Mouse (Mus musculus) kidney, adult 10 weeks (tissue): ENCODE results near the gene Syne3. TPM values are rescaled to one million over a fixed set of nuclear protein-coding genes. Genes with fewer than 3 reads are reported as not detected.

ENCODE experiments used
- polyA plus RNA-seq: library from polyadenylated mRNA; stranded (reverse); fragments of 350-450 nt; fragmentation: Illumina TruSeq; extraction: RNeasy Lipid Tissue Mini Kit (QIAGEN cat#74804); gene quantifications from one replicate; pipeline ENCODE4 v1.2.3, GENCODE M21; 2014; ENCODE audit warnings: low read depth, low replicate concordance

Syne3 gene
- polyA plus RNA-seq = 1.2 TPM

GRCm38 (mm10) chr12:105009370-105010212, at the start of gene Syne3:
Gene Syne3, minus strand, starts transcription at chr12:105009809.

GRCm38 (mm10) chr12:105032147-105032831, 22.7 kb upstream of the Syne3 start, which contains the start of gene Glrx5:
Gene Glrx5, plus strand, starts transcription at chr12:105032688.

Other genes starting within 250 kb of the Syne3 start
- gene Clmn, start 144.7 kb downstream of the Syne3 start, polyA plus RNA-seq = 20.5 TPM
- gene Glrx5, start 22.9 kb upstream of the Syne3 start, polyA plus RNA-seq = 26.5 TPM
- gene Tcl1b2, start 136.2 kb upstream of the Syne3 start, polyA plus RNA-seq = not detected
- gene Tcl1b1, start 149.9 kb upstream of the Syne3 start, polyA plus RNA-seq = not detected
- gene Tcl1b5, start 166.5 kb upstream of the Syne3 start, polyA plus RNA-seq = not detected
- gene Tcl1b3, start 181.2 kb upstream of the Syne3 start, polyA plus RNA-seq = not detected
- gene Tcl1b4, start 192.1 kb upstream of the Syne3 start, polyA plus RNA-seq = not detected
- not detected for gene Tcl1, start 213.0 kb upstream of the Syne3 start, polyA plus RNA-seq